Mouse (Mus musculus) kidney, postnatal 0 days (tissue): ENCODE results near the gene Osbpl10. TPM values are rescaled to one million over a fixed set of nuclear protein-coding genes. Genes with fewer than 3 reads are reported as not detected.

Experiments
- ATAC-seq: fragments of 200-750 bp; cut with Nextera tagmentation; replicated peaks from 2 replicates; pipeline ENCODE4 v1.8.0; 2017; ENCODE audit warnings: low read depth, moderate number of reproducible peaks, moderate TSS enrichment, moderate library complexity; ENCODE audit not compliant: low FRiP score
- DNase-seq: peaks from one replicate; pipeline ENCODE4 v3.0.0-alpha.2; 2016; ENCODE audit warnings: low spot score
- H3K27ac ChIP-seq: fragments of 300-500 bp; sonication (generic); 2 replicates; pipeline ENCODE4 v1.5.1; 2014; ENCODE audit warnings: mild to moderate bottlenecking
- H3K27me3 ChIP-seq: fragments of 300-500 bp; sonication (generic); 2 replicates; pipeline ENCODE4 v1.6.1; 2014; ENCODE audit warnings: low read length, mixed read lengths; ENCODE audit not compliant: insufficient read depth
- H3K36me3 ChIP-seq: fragments of 300-500 bp; sonication (generic); 2 replicates; pipeline ENCODE4 v1.6.1; 2014; ENCODE audit warnings: low read length, mixed read lengths; ENCODE audit not compliant: insufficient read depth
- H3K4me1 ChIP-seq: fragments of 300-500 bp; sonication (generic); replicated peaks from 2 replicates; pipeline ENCODE4 v1.6.1; 2014; ENCODE audit warnings: antibody characterized with exemption, low read length, mixed read lengths; ENCODE audit not compliant: insufficient read depth
- H3K4me2 ChIP-seq: fragments of 300-500 bp; sonication (generic); 2 replicates; pipeline ENCODE4 v1.6.1; 2014; ENCODE audit warnings: mild to moderate bottlenecking, low read length, moderate library complexity, mixed read lengths
- H3K4me3 ChIP-seq: fragments of 300-500 bp; sonication (generic); replicated peaks from 2 replicates; pipeline ENCODE4 v1.5.1; 2014; ENCODE audit warnings: low read depth, low read length
- H3K9ac ChIP-seq: fragments of 300-500 bp; sonication (generic); 2 replicates; pipeline ENCODE4 v1.6.1; 2014; ENCODE audit warnings: low read depth, low read length
- H3K9me3 ChIP-seq: fragments of 300-500 bp; sonication (generic); replicated peaks from 2 replicates; pipeline ENCODE4 v1.6.1; 2016; ENCODE audit warnings: low read length, inconsistent platforms, mixed read lengths
- CTCF ChIP-seq: IDR thresholded peaks from 2 replicates; pipeline ENCODE4 v1.5.1; 2016; ENCODE audit warnings: antibody characterized with exemption, low read depth, mild to moderate bottlenecking, moderate library complexity
- WGBS: fragments of 180-500 bp; shearing (Covaris S2); extraction: QIAGEN DNeasy Blood & Tissue Kit; methylation state at CpG from one replicate; pipeline ENCODE4 v1.1.7; 2014; 5-methylcytosine and 5-hydroxymethylcytosine counted together
- polyA plus RNA-seq: library from polyadenylated mRNA; unstranded; fragments of >200 nt; fragmentation: Nextera tagmentation; extraction: Ambion mirVana; gene quantifications from 2 replicates; pipeline ENCODE4 v1.2.1, GENCODE M21; 2015

Osbpl10 gene
- polyA plus RNA-seq, 1 experiment from 2014 or later, result 2.8 TPM

- peak; percentile 69 for DNase-seq
- Histone ChIP-seq H3K36me3 (no peaks in the 10 kb centered on the region), H3K4me3 (no peak overlapping the region), H3K4me1 (peaks cover 15% of the 10 kb centered on the region), H3K4me2 (peak overlapping the region; percentile 22; the same call in 1 of the 2 replicates), H3K9me3 (no peaks in the 10 kb centered on the region), H3K9ac (no peak overlapping the region), H3K27me3 (no peaks in the 10 kb centered on the region), H3K27ac (peak overlapping the region; percentile 57; the same call in 1 of the 2 replicates)
- no peak for TF ChIP-seq CTCF
- WGBS, result 28% methylated on average over 20 of the region's 21 CpGs
- peak; percentile 50 for ATAC-seq
Measured at GRCm38 (mm10) chr9:115215830-115216701, 237.7 kb downstream of the Osbpl10 start.

DNA sequence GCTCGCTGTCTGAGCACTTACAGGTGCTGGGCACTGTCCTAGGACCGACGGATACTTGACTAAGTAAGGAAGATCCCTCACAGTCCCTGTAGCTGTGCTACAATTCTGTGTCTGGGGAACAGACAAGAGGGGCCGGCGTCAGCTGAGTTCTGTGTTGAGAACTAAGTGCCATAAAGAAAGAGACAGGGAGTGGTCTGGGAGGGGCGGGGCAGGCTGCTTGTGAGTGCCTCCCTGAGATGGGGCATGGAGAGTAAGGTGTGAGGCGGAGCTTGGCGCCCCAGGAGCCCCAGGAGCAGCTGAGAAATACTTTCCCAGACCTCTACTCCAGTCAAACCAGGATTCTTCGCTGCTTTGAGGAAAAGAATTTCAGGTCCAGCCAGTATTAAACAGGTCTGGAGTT is 239.6 kb downstream of the Osbpl10 start:
- Histone ChIP-seq H3K9ac (no peak overlapping the region), H3K36me3 (no peaks in the 10 kb centered on the region), H3K27me3 (no peaks in the 10 kb centered on the region), H3K4me3 (no peak overlapping the region), H3K4me2 (no peak overlapping the region), H3K9me3 (no peaks in the 10 kb centered on the region), H3K27ac (no peak overlapping the region), H3K4me1 (peaks cover 15% of the 10 kb centered on the region)
- 31% methylated on average over 9 of the region's 9 CpGs for WGBS
- DNase-seq, result no peak
- ATAC-seq, result no peak
- TF ChIP-seq CTCF, result no peak

GRCm38 (mm10) chr9:115220466-115220865 is 242.1 kb downstream of the Osbpl10 start:
- Histone ChIP-seq H3K36me3 (no peaks in the 10 kb centered on the region), H3K9ac (no peak overlapping the region), H3K4me1 (peaks cover 3% of the 10 kb centered on the region; the same call in 1 of the 2 replicates), H3K27ac (no peak overlapping the region), H3K9me3 (no peaks in the 10 kb centered on the region), H3K4me2 (no peak overlapping the region), H3K27me3 (no peaks in the 10 kb centered on the region), H3K4me3 (no peak overlapping the region)
- TF ChIP-seq CTCF, result no peak
- DNase-seq, result no peak
- WGBS, result 74% methylated on average over 7 of the region's 7 CpGs
- ATAC-seq, result no peak

DNA sequence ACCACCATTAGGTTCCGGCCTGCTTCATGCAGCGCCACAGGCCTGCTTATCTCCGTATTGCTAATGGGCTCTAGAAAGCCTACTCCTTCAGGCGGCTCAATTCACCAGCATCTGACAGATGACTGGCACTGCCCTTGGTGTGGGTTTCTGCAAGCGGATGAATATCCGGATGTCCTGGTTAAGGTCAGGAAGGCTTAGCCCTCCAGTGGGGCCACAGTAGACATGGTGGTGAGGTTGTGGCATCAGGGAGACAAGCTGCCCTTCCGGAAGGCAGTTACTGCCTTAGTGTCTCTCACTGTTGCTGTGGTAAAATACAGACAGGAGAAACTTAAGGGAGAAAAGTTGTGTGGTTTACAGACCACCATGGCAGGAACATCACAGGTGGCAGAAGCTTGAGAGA is 242.9 kb downstream of the Osbpl10 start:
- no peak overlapping the region for H3K4me3 ChIP-seq
- no peak for DNase-seq
- H3K4me1 ChIP-seq, result no peaks in the 10 kb centered on the region
- no peaks in the 10 kb centered on the region for H3K9me3 ChIP-seq
- H3K4me2 ChIP-seq, result no peak overlapping the region
- no peak overlapping the region for H3K27ac ChIP-seq
- no peak for TF ChIP-seq CTCF
- no peak overlapping the region for H3K9ac ChIP-seq
- WGBS, result 81% methylated on average over 7 of the region's 7 CpGs
- no peaks in the 10 kb centered on the region for H3K36me3 ChIP-seq
- ATAC-seq, result no peak
- H3K27me3 ChIP-seq, result no peaks in the 10 kb centered on the region

DNA sequence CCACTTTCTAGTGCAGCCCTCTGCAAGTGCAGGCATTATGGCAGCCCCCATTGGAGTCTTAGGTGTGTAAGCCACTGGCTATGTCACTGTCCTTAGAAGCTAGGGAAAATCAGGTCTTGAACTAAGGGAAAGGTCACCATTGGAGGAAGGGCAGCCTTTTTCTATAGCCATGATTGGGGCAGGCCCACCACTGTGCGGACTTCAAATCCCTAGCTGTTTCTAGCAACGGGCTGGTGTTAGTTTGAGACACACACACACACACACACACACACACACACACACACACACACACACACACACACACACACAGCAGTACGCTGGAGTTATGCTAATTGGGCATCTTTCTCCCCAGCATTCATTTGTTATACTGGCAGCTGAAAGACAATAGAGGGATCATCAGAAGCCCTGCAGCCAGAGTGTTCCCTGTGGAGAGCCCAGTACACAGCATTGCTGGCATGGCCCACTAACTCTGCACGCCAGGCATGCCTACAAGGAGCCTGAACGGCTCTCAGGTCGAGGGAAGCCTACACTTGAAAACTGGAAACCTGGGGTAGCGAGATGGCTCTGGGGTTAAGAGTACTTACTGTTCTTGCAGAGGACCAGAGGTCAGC is 246.5 kb downstream of the Osbpl10 start:
- H3K4me2 ChIP-seq, result no peak overlapping the region
- ATAC-seq (no peak), DNase-seq (no peak)
- WGBS, result 72% methylated on average over 7 of the region's 7 CpGs
- H3K27me3 ChIP-seq, result no peaks in the 10 kb centered on the region
- H3K9me3 ChIP-seq, result no peaks in the 10 kb centered on the region
- no peak overlapping the region for H3K4me3 ChIP-seq
- H3K4me1 ChIP-seq, result no peaks in the 10 kb centered on the region
- TF ChIP-seq CTCF, result no peak
- H3K9ac ChIP-seq, result no peak overlapping the region
- H3K27ac ChIP-seq, result no peak overlapping the region
- H3K36me3 ChIP-seq, result no peaks in the 10 kb centered on the region

- no peak overlapping the region for H3K4me2 ChIP-seq
- TF ChIP-seq CTCF, result no peak
- no peak overlapping the region for H3K4me3 ChIP-seq
- H3K27me3 ChIP-seq, result no peaks in the 10 kb centered on the region
- no peak overlapping the region for H3K27ac ChIP-seq
- H3K9me3 ChIP-seq, result no peaks in the 10 kb centered on the region
- no peak for ATAC-seq
- H3K36me3 ChIP-seq, result no peaks in the 10 kb centered on the region
- WGBS, result 91% methylated on average over 4 of the region's 4 CpGs
- no peak for DNase-seq
- no peaks in the 10 kb centered on the region for H3K4me1 ChIP-seq
- H3K9ac ChIP-seq, result no peak overlapping the region
Measured at GRCm38 (mm10) chr9:115229145-115229544, 250.8 kb downstream of the Osbpl10 start.
